Mouse (Mus musculus) heart, adult 2 months (tissue): ENCODE measurements at regions not wholly inside any gene's neighbourhood (a gene's known extent, or its start where the extent isn't known, plus 50 kb on each side); places are given as distances from the start of the nearest gene placed in this dataset.

Experiments
- DNase-seq, 2 experiments: peaks; one replicate each; pipeline ENCODE4 v3.0.0; 2021
- H3K27ac ChIP-seq: fragments of 200-600 bp; 2 replicates; pipeline ENCODE4 v1.8.1; 2022
- H3K27me3 ChIP-seq: fragments of 200-500 bp; 2 replicates; pipeline ENCODE4 v1.6.1; 2012; ENCODE audit warnings: mild to moderate bottlenecking, low read length, inconsistent platforms, mixed read lengths; ENCODE audit not compliant: control insufficient read depth, insufficient read depth
- H3K36me3 ChIP-seq: fragments of 200-500 bp; 2 replicates; pipeline ENCODE4 v1.6.1; 2012; ENCODE audit warnings: low read length, inconsistent platforms; ENCODE audit not compliant: control insufficient read depth, insufficient read depth
- H3K4me1 ChIP-seq: fragments of 200-500 bp; 2 replicates; pipeline ENCODE4 v1.6.1; 2011; ENCODE audit warnings: low read length; ENCODE audit not compliant: control insufficient read depth, insufficient read depth
- H3K4me3 ChIP-seq: fragments of 200-600 bp; 2 replicates; pipeline ENCODE4 v1.8.1; 2022
- H3K79me2 ChIP-seq: fragments of 200-500 bp; replicated peaks from 2 replicates; pipeline ENCODE4 v1.6.1; 2012; ENCODE audit warnings: mild to moderate bottlenecking, inconsistent platforms, low read length, moderate library complexity, mixed read lengths; ENCODE audit not compliant: control insufficient read depth, insufficient read depth
- H3K9ac ChIP-seq: fragments of 200-500 bp; 2 replicates; pipeline ENCODE4 v1.6.1; 2012; ENCODE audit warnings: low read depth, mild to moderate bottlenecking, control low read depth, inconsistent platforms, low read length, mixed read lengths
- CTCF ChIP-seq: fragments of 200-600 bp; IDR thresholded peaks from 2 replicates; pipeline ENCODE4 v1.8.1; 2022; ENCODE audit warnings: antibody characterized with exemption, mild to moderate bottlenecking, moderate library complexity
- EP300 ChIP-seq: fragments of 200-500 bp; IDR thresholded peaks from 2 replicates; pipeline ENCODE4 v1.6.1; 2011; ENCODE audit warnings: low read depth, low read length, control low read depth; ENCODE audit not compliant: insufficient read depth
- POLR2A ChIP-seq: fragments of 200-500 bp; IDR thresholded peaks from 2 replicates; pipeline ENCODE4 v1.6.1; 2011; ENCODE audit warnings: mild to moderate bottlenecking, low read depth, low read length, control low read depth; ENCODE audit not compliant: insufficient read depth
- WGBS: fragments of 180-500 bp; shearing (Covaris S2); methylation state at CpG from one replicate; pipeline ENCODE4 v1.1.7; 2018; 5-methylcytosine and 5-hydroxymethylcytosine counted together
- intact Hi-C: fragments of 180-260 bp; cut with DNase I; formaldehyde crosslinking; loops from one replicate; pipeline ENCODE4 v1.15.1; 2025

- Histone ChIP-seq H3K27ac (no peak overlapping the region), H3K9ac (no peak overlapping the region), H3K36me3 (no peaks in the 10 kb centered on the region), H3K79me2 (no peaks in the 10 kb centered on the region), H3K4me1 (peaks cover 3% of the 10 kb centered on the region), H3K27me3 (no peaks in the 10 kb centered on the region), H3K4me3 (no peak overlapping the region)
- TF ChIP-seq POLR2A, result no peak
- 85% methylated on average over 10 of the region's 10 CpGs for WGBS
- DNase-seq, result no peak
- intact Hi-C loops, result no loop called here
These were observed 139.8 kb downstream of the Opa1 start for GRCm38 (mm10) chr16:29718965-29719364.

DNA sequence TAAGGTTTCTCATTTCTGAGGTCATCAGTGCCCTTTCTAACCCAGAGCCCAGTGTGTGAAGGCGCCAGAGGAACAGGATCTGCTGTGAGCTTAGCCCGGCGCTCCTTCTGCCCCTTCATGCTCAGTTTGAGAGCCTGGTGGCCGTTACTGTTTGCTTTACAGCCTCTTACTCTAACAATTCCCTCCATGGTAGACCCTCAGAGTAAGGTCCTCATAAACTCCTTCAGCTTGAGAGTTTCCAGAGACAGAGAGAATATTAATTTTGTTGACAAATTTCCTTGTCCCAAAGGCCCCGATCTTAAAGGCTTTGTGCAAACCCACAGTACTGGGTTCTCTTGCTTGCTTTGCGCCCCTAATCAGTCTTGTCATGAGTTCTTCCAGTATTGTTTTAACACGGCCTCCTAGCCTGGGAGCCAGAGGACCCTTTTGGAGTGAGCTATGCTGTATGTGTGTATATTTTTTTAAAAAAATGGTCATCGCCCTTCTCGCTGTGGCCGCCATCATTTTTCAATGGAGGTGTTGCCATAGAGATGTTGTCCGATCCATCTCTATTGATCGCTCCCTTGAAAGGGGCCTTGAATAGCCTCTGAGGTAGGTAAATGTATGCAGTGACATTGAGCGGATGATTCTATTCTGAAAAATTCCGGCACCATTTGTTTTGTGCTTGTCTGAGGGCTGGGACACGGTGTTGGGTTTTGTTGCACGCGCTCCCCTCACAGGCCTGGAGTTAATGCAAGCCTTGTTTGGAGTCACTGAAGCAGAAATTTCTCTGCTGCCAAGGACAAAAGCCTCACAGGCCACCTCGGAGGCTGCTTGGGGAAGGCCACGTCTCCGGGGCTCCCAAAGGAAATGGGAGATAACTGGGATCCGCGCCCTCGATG, 140.7 kb downstream of the Opa1 start:
- no peaks in the 10 kb centered on the region for H3K79me2 ChIP-seq
- DNase-seq, result no peak
- TF ChIP-seq POLR2A (no peak), EP300 (no peak), CTCF (no peak)
- H3K27ac ChIP-seq, result no peak overlapping the region
- intact Hi-C loops, result no loop called here
- H3K36me3 ChIP-seq, result no peaks in the 10 kb centered on the region
- H3K27me3 ChIP-seq, result no peaks in the 10 kb centered on the region
- H3K4me1 ChIP-seq, result no peaks in the 10 kb centered on the region
- H3K4me3 ChIP-seq, result no peak overlapping the region
- 89% methylated on average over 23 of the region's 23 CpGs for WGBS
- no peak overlapping the region for H3K9ac ChIP-seq

GRCm38 (mm10) chr16:29725153-29725552, 146.0 kb downstream of the Opa1 start:
- no peak for DNase-seq
- WGBS, result 71% methylated on average over 5 of the region's 5 CpGs
- Histone ChIP-seq H3K9ac (no peak overlapping the region), H3K4me3 (no peak overlapping the region), H3K27ac (no peak overlapping the region), H3K36me3 (no peaks in the 10 kb centered on the region), H3K27me3 (no peaks in the 10 kb centered on the region), H3K79me2 (no peaks in the 10 kb centered on the region), H3K4me1 (peaks cover 1% of the 10 kb centered on the region; the same call in 1 of the 2 replicates)
- TF ChIP-seq POLR2A (no peak), CTCF (no peak), EP300 (no peak)
- intact Hi-C loops, result no loop called here

GRCm38 (mm10) chr16:29725563-29725962, 146.4 kb downstream of the Opa1 start:
- Histone ChIP-seq H3K27me3 (no peaks in the 10 kb centered on the region), H3K36me3 (no peaks in the 10 kb centered on the region), H3K4me3 (no peak overlapping the region), H3K4me1 (peaks cover 1% of the 10 kb centered on the region; the same call in 1 of the 2 replicates), H3K27ac (no peak overlapping the region), H3K9ac (no peak overlapping the region), H3K79me2 (no peaks in the 10 kb centered on the region)
- intact Hi-C loops, result no loop called here
- DNase-seq, result peak in 1 of 2 experiments; percentile 57
- TF ChIP-seq CTCF, result no peak
- no peak for TF ChIP-seq EP300
- no peak for TF ChIP-seq POLR2A
- WGBS, result 43% methylated on average over 4 of the region's 4 CpGs

GRCm38 (mm10) chr16:29727397-29727796, 148.3 kb downstream of the Opa1 start:
- H3K4me3 ChIP-seq, result no peak overlapping the region
- WGBS, result 83% methylated on average over 7 of the region's 7 CpGs
- H3K36me3 ChIP-seq, result no peaks in the 10 kb centered on the region
- no peak overlapping the region for H3K27ac ChIP-seq
- DNase-seq, result no peak
- no peak overlapping the region for H3K9ac ChIP-seq
- H3K27me3 ChIP-seq, result no peaks in the 10 kb centered on the region
- TF ChIP-seq EP300, result no peak
- TF ChIP-seq CTCF, result no peak
- no peak for TF ChIP-seq POLR2A
- intact Hi-C loops, result no loop called here
- H3K79me2 ChIP-seq, result no peaks in the 10 kb centered on the region
- H3K4me1 ChIP-seq, result peaks cover 1% of the 10 kb centered on the region; the same call in 1 of the 2 replicates

DNA sequence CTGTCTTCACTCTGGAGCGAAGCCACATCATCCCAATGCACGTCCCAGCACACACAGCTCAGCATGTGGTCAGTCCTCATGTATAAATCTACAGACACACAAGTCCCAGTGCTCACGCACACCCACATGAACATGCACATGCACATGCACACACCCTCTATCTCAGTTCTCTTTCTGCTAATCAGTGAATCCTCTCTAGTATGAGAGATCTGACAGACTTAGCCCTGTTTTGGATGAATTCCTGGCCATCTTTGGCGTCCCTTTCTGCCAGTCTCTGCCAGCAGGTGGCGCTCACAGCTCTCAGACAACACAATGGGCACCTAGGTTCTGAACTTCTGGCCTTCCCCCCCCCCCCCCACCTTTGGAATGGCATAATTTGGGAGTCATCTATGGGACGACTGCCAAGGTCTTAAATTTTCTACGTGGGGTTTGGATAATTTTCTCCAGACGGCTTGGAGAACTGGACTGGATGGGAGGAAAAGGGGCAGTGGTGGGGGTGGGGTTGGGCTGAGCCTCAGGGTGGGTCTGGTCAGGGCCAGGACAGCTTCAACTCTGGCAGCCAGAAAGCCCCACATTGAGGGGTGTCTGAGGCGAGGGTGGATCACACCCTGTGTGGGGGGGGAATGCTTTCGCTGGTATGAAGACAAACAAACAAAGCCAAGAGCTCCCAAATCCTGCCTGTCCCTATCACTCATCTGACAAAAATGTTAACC, 149.8 kb downstream of the Opa1 start:
- WGBS, result 24% methylated on average over 10 of the region's 10 CpGs
- Histone ChIP-seq H3K27me3 (no peaks in the 10 kb centered on the region), H3K36me3 (no peaks in the 10 kb centered on the region), H3K79me2 (no peaks in the 10 kb centered on the region), H3K9ac (no peak overlapping the region), H3K4me1 (peaks cover 1% of the 10 kb centered on the region; the same call in 1 of the 2 replicates), H3K4me3 (no peak overlapping the region), H3K27ac (no peak overlapping the region)
- no peak for TF ChIP-seq POLR2A
- TF ChIP-seq EP300, result 0 out of 2 replicates have a peak, but pooled peaks have one; percentile 27
- peak; percentile 81 for TF ChIP-seq CTCF
- peak; percentile 79 to 89 for DNase-seq
- intact Hi-C loops, result loop anchor here (1.0 kb wide), 3 partner anchors 338 to 507 kb away; no protein-coding TSS in a partner anchor
